Mouse (Mus musculus) midbrain, postnatal 0 days (tissue): ENCODE measurements around the gene Crybb1. TPM values are rescaled to one million over a fixed set of nuclear protein-coding genes. Genes with fewer than 3 reads are reported as not detected.

Experiments
- ATAC-seq: fragments of 200-750 bp; cut with Nextera tagmentation; 2 replicates; pipeline ENCODE4 v1.8.0; 2017; ENCODE audit warnings: moderate number of reproducible peaks, mild to moderate bottlenecking, moderate TSS enrichment, moderate library complexity; ENCODE audit not compliant: low FRiP score
- DNase-seq: peaks from one replicate; pipeline ENCODE4 v3.0.0-alpha.2; 2015; ENCODE audit warnings: low spot score
- H3K27ac ChIP-seq: fragments of 300-500 bp; sonication (generic); 2 replicates; pipeline ENCODE4 v1.5.1; 2014; ENCODE audit warnings: low read depth, mild to moderate bottlenecking, low read length, mixed read lengths
- H3K27me3 ChIP-seq: fragments of 300-500 bp; sonication (generic); 2 replicates; pipeline ENCODE4 v1.6.1; 2014; ENCODE audit warnings: low read length, control low read depth, mixed read lengths; ENCODE audit not compliant: insufficient read depth
- H3K36me3 ChIP-seq: fragments of 300-500 bp; sonication (generic); 2 replicates; pipeline ENCODE4 v1.6.1; 2014; ENCODE audit warnings: low read length, control low read depth, mixed read lengths; ENCODE audit not compliant: insufficient read depth
- H3K4me1 ChIP-seq: fragments of 300-500 bp; sonication (generic); 2 replicates; pipeline ENCODE4 v1.6.1; 2014; ENCODE audit warnings: mild to moderate bottlenecking, control low read depth, antibody characterized with exemption, low read length, mixed read lengths; ENCODE audit not compliant: insufficient read depth
- H3K4me2 ChIP-seq: fragments of 300-500 bp; sonication (generic); 2 replicates; pipeline ENCODE4 v1.6.1; 2014; ENCODE audit warnings: low read depth, mild to moderate bottlenecking, low read length, mixed read lengths; ENCODE audit not compliant: poor library complexity, severe bottlenecking
- H3K4me3 ChIP-seq: fragments of 300-500 bp; sonication (generic); 2 replicates; pipeline ENCODE4 v1.5.1; 2014; ENCODE audit warnings: low read depth, mild to moderate bottlenecking, low read length, moderate library complexity
- H3K9ac ChIP-seq: fragments of 300-500 bp; sonication (generic); replicated peaks from 2 replicates; pipeline ENCODE4 v1.6.1; 2014; ENCODE audit warnings: mild to moderate bottlenecking, low read length, moderate library complexity, mixed read lengths; ENCODE audit not compliant: poor library complexity, severe bottlenecking
- H3K9me3 ChIP-seq: fragments of 300-500 bp; sonication (generic); 2 replicates; pipeline ENCODE4 v1.6.1; 2016; ENCODE audit warnings: low read length, control low read depth
- CTCF ChIP-seq: IDR thresholded peaks from 2 replicates; pipeline ENCODE4 v1.5.1; 2016; ENCODE audit warnings: antibody characterized with exemption, mild to moderate bottlenecking
- WGBS: fragments of 180-500 bp; shearing (Covaris S2); extraction: QIAGEN DNeasy Blood & Tissue Kit; methylation state at CpG from one replicate; pipeline ENCODE4 v1.1.7; 2014; 5-methylcytosine and 5-hydroxymethylcytosine counted together
- polyA plus RNA-seq: library from polyadenylated mRNA; unstranded; fragments of >200 nt; fragmentation: Nextera tagmentation; extraction: Ambion mirVana; gene quantifications from 2 replicates; pipeline ENCODE4 v1.2.1, GENCODE M21; 2015
- total RNA-seq: library from RNA; depleted of rRNA; stranded (reverse); fragments of >200 nt; gene quantifications from 2 replicates; pipeline ENCODE4 v1.2.3, GENCODE M21; 2014

The Crybb1 gene
- total and polyA plus RNA-seq, 2 experiments from 2014 or later: 11.5 to 13.2 TPM

DNA sequence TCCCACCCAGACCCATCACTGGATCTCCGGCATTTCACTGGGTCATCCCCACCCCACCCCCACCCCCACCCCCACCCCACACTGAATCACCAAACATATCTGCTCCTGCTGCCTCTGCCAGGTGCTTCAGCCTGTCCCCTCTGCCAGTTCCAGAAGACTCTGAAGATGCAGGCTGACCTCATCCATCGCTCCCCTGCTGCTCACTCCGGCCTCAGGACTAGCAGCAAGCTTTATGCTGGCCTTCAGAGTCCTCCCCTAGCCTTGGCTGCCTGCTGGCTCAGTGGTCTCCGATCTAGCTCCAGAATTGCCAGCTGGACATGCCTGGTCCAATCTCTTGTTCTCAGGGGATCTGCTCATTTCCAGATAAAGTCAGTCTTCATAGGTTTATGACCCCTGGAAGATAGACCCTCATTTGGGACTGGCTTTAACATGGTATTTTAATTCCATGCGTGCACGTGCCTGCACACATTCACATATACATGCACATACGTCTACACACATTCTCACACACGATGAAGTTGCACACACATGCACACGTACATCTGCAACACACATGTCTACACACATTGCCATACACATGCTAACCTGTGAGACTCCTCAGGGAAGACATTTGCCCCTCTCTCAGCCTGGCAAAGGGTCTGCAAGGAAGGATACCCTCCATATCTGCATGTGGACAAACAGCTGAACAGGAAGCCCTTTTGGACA, 17.6 kb upstream of the Crybb1 start:
- peaks cover 10% of the 10 kb centered on the region; the same call in 1 of the 2 replicates for H3K4me1 ChIP-seq
- no peak overlapping the region for H3K4me3 ChIP-seq
- peak; percentile 57 for DNase-seq
- no peak for TF ChIP-seq CTCF
- H3K27ac ChIP-seq: peak overlapping the region; percentile 87
- no peaks in the 10 kb centered on the region for H3K36me3 ChIP-seq
- no peaks in the 10 kb centered on the region for H3K9me3 ChIP-seq
- 38% methylated on average over 9 of the region's 9 CpGs for WGBS
- 0 out of 2 replicates have a peak, but pooled peaks have one; percentile 2 for ATAC-seq
- no peaks in the 10 kb centered on the region for H3K27me3 ChIP-seq
- H3K4me2 ChIP-seq: peak overlapping the region; percentile 45
- peak overlapping the region; percentile 60; the same call in 1 of the 2 replicates for H3K9ac ChIP-seq

DNA sequence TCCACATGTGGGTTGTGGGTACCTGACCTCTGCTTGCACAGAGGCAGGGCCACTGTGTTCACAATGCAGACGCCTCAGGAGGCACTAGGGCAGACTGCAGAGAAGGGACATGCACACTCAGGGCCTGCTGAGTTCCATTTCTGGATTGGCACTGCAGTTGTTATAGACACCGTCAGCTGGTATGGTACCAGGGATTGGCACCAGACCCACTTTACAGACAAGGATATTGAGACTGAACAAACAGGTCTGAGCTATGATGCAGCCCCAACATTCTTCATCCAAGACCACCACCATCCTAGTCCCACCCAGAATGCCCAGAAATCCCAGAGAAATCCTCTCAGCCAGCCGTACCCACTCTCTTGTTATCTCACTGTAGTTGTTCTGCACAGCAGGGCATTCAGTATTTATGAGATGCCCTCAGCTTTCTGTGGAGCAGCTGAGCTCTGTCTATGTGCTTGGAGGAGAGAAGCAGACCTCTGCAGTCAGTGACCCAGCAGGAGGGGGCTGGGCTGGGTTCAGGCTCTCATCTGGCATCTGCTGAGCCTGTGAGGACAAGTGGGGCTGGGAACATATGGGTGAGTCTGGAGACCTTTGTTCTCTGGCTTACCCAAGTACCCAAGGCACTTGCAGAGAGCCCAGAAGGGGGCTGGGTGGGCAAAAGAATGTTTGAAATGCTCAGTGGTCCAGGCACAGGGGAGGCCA, 16.7 kb upstream of the Crybb1 start:
- TF ChIP-seq CTCF: no peak
- H3K9ac ChIP-seq: no peak overlapping the region
- H3K4me2 ChIP-seq: no peak overlapping the region
- no peaks in the 10 kb centered on the region for H3K27me3 ChIP-seq
- no peak overlapping the region for H3K27ac ChIP-seq
- H3K36me3 ChIP-seq: no peaks in the 10 kb centered on the region
- WGBS: 55% methylated on average over 3 of the region's 3 CpGs
- ATAC-seq: no peak
- H3K4me1 ChIP-seq: peaks cover 10% of the 10 kb centered on the region; the same call in 1 of the 2 replicates
- H3K9me3 ChIP-seq: no peaks in the 10 kb centered on the region
- no peak overlapping the region for H3K4me3 ChIP-seq
- peak; percentile 52 for DNase-seq

DNA sequence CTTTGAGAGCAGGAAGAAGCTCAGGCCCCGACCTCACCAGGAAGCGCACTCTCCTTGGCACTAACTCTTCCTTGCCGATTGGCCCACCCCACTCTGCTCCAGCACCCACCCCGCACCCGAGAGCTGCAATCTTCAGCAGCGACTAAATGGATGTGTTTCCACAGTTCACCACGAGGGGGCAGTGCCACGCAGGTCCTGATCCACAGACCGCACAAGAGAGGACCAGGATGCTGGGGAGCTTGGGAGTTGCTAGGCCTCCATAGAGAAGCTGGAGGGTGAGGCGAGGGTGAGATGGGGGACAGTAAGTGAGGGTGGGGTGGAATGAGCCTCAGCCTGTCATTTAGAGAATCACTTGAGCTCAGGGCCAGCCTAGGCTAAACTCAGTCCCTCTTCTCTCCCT, 14.9 kb upstream of the Crybb1 start:
- Histone ChIP-seq H3K4me1 (peaks cover 10% of the 10 kb centered on the region; the same call in 1 of the 2 replicates), H3K9ac (no peak overlapping the region), H3K9me3 (no peaks in the 10 kb centered on the region), H3K4me3 (no peak overlapping the region), H3K27me3 (no peaks in the 10 kb centered on the region), H3K4me2 (no peak overlapping the region), H3K27ac (no peak overlapping the region), H3K36me3 (no peaks in the 10 kb centered on the region)
- peak; percentile 99 for TF ChIP-seq CTCF
- ATAC-seq (0 out of 2 replicates have a peak, but pooled peaks have one; percentile 41), DNase-seq (peak; percentile 89)
- WGBS: 1% methylated on average over 10 of the region's 10 CpGs

DNA sequence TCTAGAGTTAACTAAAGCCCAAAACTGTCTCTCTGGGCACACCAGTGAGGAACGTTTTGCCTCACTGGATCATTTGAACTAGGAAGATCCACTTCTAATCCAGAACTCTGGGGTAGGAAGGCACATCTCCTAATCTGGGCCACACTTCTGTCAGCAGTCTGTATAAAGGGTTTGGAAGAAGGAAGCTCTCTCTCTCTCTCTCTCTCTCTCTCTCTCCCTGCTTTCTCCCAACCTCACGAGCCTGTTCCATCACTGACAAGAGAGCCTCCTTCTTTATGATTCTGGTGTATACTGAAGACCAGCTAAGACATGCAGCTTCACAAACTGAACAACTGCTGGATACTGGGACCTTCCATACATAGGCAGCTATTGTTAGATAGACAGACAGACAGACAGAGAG, 13.8 kb upstream of the Crybb1 start:
- Histone ChIP-seq H3K36me3 (no peaks in the 10 kb centered on the region), H3K27ac (no peak overlapping the region), H3K4me3 (no peak overlapping the region), H3K9me3 (no peaks in the 10 kb centered on the region), H3K9ac (no peak overlapping the region), H3K4me2 (no peak overlapping the region), H3K27me3 (no peaks in the 10 kb centered on the region), H3K4me1 (peaks cover 6% of the 10 kb centered on the region; the same call in 1 of the 2 replicates)
- no peak for TF ChIP-seq CTCF
- WGBS: 84% methylated on average over 2 of the region's 2 CpGs
- ATAC-seq: no peak
- no peak for DNase-seq

DNA sequence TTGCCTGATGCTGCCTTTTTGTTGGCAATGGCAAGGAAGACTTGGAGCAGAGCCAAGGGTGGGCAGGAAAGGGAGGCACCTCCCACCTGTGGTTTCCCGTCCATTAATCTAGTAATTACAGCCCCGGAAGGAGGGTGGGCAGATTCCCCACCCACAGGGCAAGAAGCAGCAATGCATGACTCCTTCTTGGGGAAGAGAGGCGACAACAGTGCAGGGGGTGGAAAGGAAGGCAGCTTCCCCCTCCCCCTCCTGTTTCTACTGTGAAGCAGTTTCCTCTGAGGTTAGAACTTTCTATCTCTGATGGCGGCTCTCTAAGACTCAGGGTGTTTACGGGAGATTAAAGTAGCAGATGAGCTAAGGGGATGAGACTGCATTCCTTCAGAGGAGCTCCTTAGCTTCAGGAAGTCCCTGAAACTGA, 13.2 kb upstream of the Crybb1 start:
- no peak for TF ChIP-seq CTCF
- ATAC-seq (no peak), DNase-seq (no peak)
- H3K9me3 ChIP-seq: no peaks in the 10 kb centered on the region
- WGBS: 75% methylated on average over 5 of the region's 5 CpGs
- no peak overlapping the region for H3K27ac ChIP-seq
- H3K27me3 ChIP-seq: no peaks in the 10 kb centered on the region
- no peak overlapping the region for H3K4me2 ChIP-seq
- no peak overlapping the region for H3K4me3 ChIP-seq
- peaks cover 3% of the 10 kb centered on the region; the same call in 1 of the 2 replicates for H3K4me1 ChIP-seq
- no peak overlapping the region for H3K9ac ChIP-seq
- no peaks in the 10 kb centered on the region for H3K36me3 ChIP-seq

DNA sequence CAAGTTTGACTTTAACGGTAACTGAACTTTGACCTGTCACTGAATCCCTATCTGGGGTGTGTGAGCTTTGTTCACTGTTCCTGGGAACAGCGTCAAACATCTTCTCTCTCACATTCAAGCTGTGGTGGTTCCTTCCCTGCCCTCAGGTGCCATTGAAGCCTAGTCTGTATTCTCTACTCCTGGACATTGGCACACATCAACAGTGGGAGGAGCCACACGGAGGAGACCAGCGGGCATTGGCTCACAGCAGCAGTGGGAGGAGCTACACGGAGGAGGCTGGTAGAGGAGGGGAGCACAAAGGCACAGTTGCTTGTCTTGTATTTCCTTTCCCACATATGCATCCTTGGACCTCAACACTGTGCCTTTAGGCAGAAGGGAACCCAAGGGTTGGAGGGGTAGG, 12.6 kb upstream of the Crybb1 start:
- Histone ChIP-seq H3K27ac (no peak overlapping the region), H3K36me3 (no peaks in the 10 kb centered on the region), H3K4me3 (no peak overlapping the region), H3K9me3 (no peaks in the 10 kb centered on the region), H3K4me1 (no peaks in the 10 kb centered on the region), H3K4me2 (no peak overlapping the region), H3K27me3 (no peaks in the 10 kb centered on the region), H3K9ac (no peak overlapping the region)
- TF ChIP-seq CTCF: no peak
- ATAC-seq (no peak), DNase-seq (no peak)
- 60% methylated on average over 5 of the region's 5 CpGs for whole genome bisulfite sequencing
